Mouse (Mus musculus): Measurements from ENCODE around the gene Sqstm1. TPM values are rescaled to one million over a fixed set of nuclear protein-coding genes. Genes with fewer than 3 reads are reported as not detected.

Gene Sqstm1
- polyA plus RNA-seq, 1 experiment from 2014 or later, result 272 TPM

Small RNAs within 50 kb of the gene (microRNA-seq; reads per million reads assigned to microRNA genes)
- gene Mir6919 (ENCODE audit: borderline number of aligned reads), result not detected

Other genes starting within 250 kb of the Sqstm1 start
- 74.5 and 77.2 TPM in 2 replicates for gene Rnf130, start 185.5 kb downstream of the Sqstm1 start, polyA plus RNA-seq (2015; fragmentation: Nextera tagmentation; extraction: Ambion mirVana)
- gene Tbc1d9b, start 79.4 kb downstream of the Sqstm1 start, polyA plus RNA-seq (2015; fragmentation: Nextera tagmentation; extraction: Ambion mirVana), result 46.6 TPM in 2 replicates
- gene Mrnip, start 36.4 kb downstream of the Sqstm1 start, polyA plus RNA-seq (2015; fragmentation: Nextera tagmentation; extraction: Ambion mirVana), result 19.3 and 19.7 TPM in 2 replicates
- gene Mgat4b, start 63 bp upstream of the Sqstm1 start, polyA plus RNA-seq (2015; fragmentation: Nextera tagmentation; extraction: Ambion mirVana), result 26.7 and 32.1 TPM in 2 replicates
- 2.5 and 4.0 TPM in 2 replicates for gene Ltc4s, start 27.8 kb upstream of the Sqstm1 start, polyA plus RNA-seq (2015; fragmentation: Nextera tagmentation; extraction: Ambion mirVana)
- 5.8 and 6.9 TPM in 2 replicates for gene Maml1, start 81.5 kb upstream of the Sqstm1 start, polyA plus RNA-seq (2015; fragmentation: Nextera tagmentation; extraction: Ambion mirVana)
- gene Canx, start 114.8 kb upstream of the Sqstm1 start, polyA plus RNA-seq (2015; fragmentation: Nextera tagmentation; extraction: Ambion mirVana), result 284 and 286 TPM in 2 replicates
- gene Cby3, start 143.6 kb upstream of the Sqstm1 start, polyA plus RNA-seq (2015; fragmentation: Nextera tagmentation; extraction: Ambion mirVana), result 0.24 and 0.25 TPM in 2 replicates
- 400 and 410 TPM in 2 replicates for gene Hnrnph1, start 166.2 kb upstream of the Sqstm1 start, polyA plus RNA-seq (2015; fragmentation: Nextera tagmentation; extraction: Ambion mirVana)
- 27.0 and 28.3 TPM in 2 replicates for gene Rufy1, start 220.3 kb upstream of the Sqstm1 start, polyA plus RNA-seq (2015; fragmentation: Nextera tagmentation; extraction: Ambion mirVana)

Data from embryonic facial prominence, embryonic 15.5 days (tissue).